Mouse (Mus musculus) megakaryocyte, embryonic 14.5 days (primary cell): ENCODE results near the gene Ankrd54.

ENCODE experiments used
- FLI1 ChIP-seq: IDR thresholded peaks from 2 replicates; pipeline ENCODE4 v1.6.1; 2012; ENCODE audit warnings: low read length, inconsistent platforms, mixed read lengths
- GATA1 ChIP-seq: IDR thresholded peaks from 3 replicates; pipeline ENCODE4 v1.6.1; 2012; ENCODE audit warnings: mixed read lengths, low read length, inconsistent platforms, borderline replicate concordance

DNA sequence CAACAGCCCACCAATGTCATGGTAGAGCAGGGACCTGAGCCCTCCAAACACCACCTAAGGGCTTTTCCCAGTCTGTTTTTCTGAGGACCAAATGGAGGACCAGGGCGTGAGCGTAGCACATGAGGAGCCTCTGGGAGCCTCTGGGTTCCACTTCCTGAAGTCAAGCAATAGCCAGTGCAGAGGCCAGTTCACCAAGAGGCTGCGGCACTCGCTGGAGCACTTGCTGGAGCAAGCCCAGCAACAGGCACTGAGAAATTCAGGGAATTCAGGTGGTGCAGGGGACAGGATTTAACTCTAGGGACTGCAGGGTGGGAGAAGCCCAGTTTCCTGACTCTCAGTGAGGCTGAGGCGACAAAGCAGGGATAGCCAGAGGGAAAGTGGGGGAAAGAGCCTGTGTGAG, 35.5 kb upstream of the Ankrd54 start:
- TF ChIP-seq GATA1 (no peak), FLI1 (no peak)
